Mouse (Mus musculus) adrenal gland, postnatal 36 days (tissue): Measurements from ENCODE around the gene Lbp. TPM values are rescaled to one million over a fixed set of nuclear protein-coding genes. Genes with fewer than 3 reads are reported as not detected.

ENCODE experiments used
- DNase-seq, 2 experiments: peaks; one replicate each; pipeline ENCODE4 v3.0.0; 2021; ENCODE audit warnings: mixed read lengths in 1 of 2
- long read RNA-seq, 2 experiments: library from polyadenylated mRNA; stranded (forward); transcript quantifications; one replicate each; pipeline ENCODE4 v2.0.0; 2021; ENCODE audit warnings: borderline sequencing depth in 2 of 2
- total RNA-seq, 2 experiments: library from RNA; stranded (reverse); gene quantifications; 2 replicates each; pipeline ENCODE4 v1.2.3; 2021

The Lbp gene
- 10 to 100 TPM; 16.9 to 23.7 TPM for total RNA-seq
- long read RNA-seq, experiment 1, transcript Lbp-201 (15 exons, 2,525 nt) = major isoform, 6 of 10 reads
- long read RNA-seq, experiment 1, partial matches to known transcripts = 3 of 10 reads
- long read RNA-seq, experiment 1, other reads (novel, unspliced or antisense) = 0 of 10 reads
- long read RNA-seq, experiment 2, partial matches to known transcripts = 0 of 4 reads
- long read RNA-seq, experiment 2, other reads (novel, unspliced or antisense) = 0 of 4 reads

GRCm38 (mm10) chr2:158305948-158306695, at the start of gene Lbp:
Gene Lbp, plus strand, starts transcription at chr2:158306493.
- DNase-seq = peak; percentile 32 to 62

- DNase-seq = peak; percentile 42 to 74
Observed at GRCm38 (mm10) chr2:158256894-158257293, 49.4 kb upstream of the Lbp start.

GRCm38 (mm10) chr2:158258005-158258418, 48.3 kb upstream of the Lbp start, which contains the start of gene Bpi:
Gene Bpi, plus strand, starts transcription at chr2:158258094.
- DNase-seq = no peak

- DNase-seq = peak; percentile 78 to 81
Observed at GRCm38 (mm10) chr2:158258781-158259180, 47.5 kb upstream of the Lbp start.

GRCm38 (mm10) chr2:158259498-158259897, 46.8 kb upstream of the Lbp start:
- no peak for DNase-seq

GRCm38 (mm10) chr2:158264877-158265276, 41.4 kb upstream of the Lbp start:
- no peak for DNase-seq

GRCm38 (mm10) chr2:158270017-158270416, 36.3 kb upstream of the Lbp start:
- no peak for DNase-seq

GRCm38 (mm10) chr2:158273646-158274045, 32.6 kb upstream of the Lbp start:
- DNase-seq = no peak

- peak; percentile 29 to 31 for DNase-seq
Observed at GRCm38 (mm10) chr2:158275349-158275748, 30.9 kb upstream of the Lbp start.

GRCm38 (mm10) chr2:158275811-158276210, 30.5 kb upstream of the Lbp start:
- DNase-seq = no peak

- peak; percentile 70 to 78 for DNase-seq
Observed at GRCm38 (mm10) chr2:158276451-158276850, 29.8 kb upstream of the Lbp start.

- DNase-seq = no peak
Observed at GRCm38 (mm10) chr2:158276878-158277277, 29.4 kb upstream of the Lbp start.

- DNase-seq = no peak
Observed at GRCm38 (mm10) chr2:158279656-158280055, 26.6 kb upstream of the Lbp start.

GRCm38 (mm10) chr2:158281497-158282205, 24.6 kb upstream of the Lbp start:
- no peak for DNase-seq

- no peak for DNase-seq
Observed at GRCm38 (mm10) chr2:158283136-158283535, 23.2 kb upstream of the Lbp start.

- no peak for DNase-seq
Observed at GRCm38 (mm10) chr2:158283771-158284170, 22.5 kb upstream of the Lbp start.

- DNase-seq = peak; percentile 71 to 75
Observed at GRCm38 (mm10) chr2:158284571-158284970, 21.7 kb upstream of the Lbp start.

GRCm38 (mm10) chr2:158285655-158286054, 20.6 kb upstream of the Lbp start:
- DNase-seq = no peak

GRCm38 (mm10) chr2:158295700-158296099, 10.6 kb upstream of the Lbp start:
- DNase-seq = no peak

- DNase-seq = no peak
Observed at GRCm38 (mm10) chr2:158299203-158299602, 7.1 kb upstream of the Lbp start.

GRCm38 (mm10) chr2:158299731-158300130, 6.6 kb upstream of the Lbp start:
- DNase-seq = no peak

- no peak for DNase-seq
Observed at GRCm38 (mm10) chr2:158302807-158303206, 3.5 kb upstream of the Lbp start.

GRCm38 (mm10) chr2:158306696-158307049, 380 bp downstream of the Lbp start:
- DNase-seq = no peak
